Mouse (Mus musculus) brain, embryonic 14.5 days (tissue): ENCODE results near the gene Tmem51. TPM values are rescaled to one million over a fixed set of nuclear protein-coding genes. Genes with fewer than 3 reads are reported as not detected.

Experiments
- DNase-seq: peaks from one replicate; pipeline ENCODE4 v3.0.0-alpha.2; 2011; ENCODE audit warnings: low read depth
- CTCF ChIP-seq: fragments of 200-500 bp; IDR thresholded peaks from 2 replicates; pipeline ENCODE4 v1.5.1; 2012; ENCODE audit warnings: inconsistent platforms, mild to moderate bottlenecking, moderate library complexity, borderline replicate concordance; ENCODE audit not compliant: insufficient read depth, insufficient read length; ENCODE audit errors: extremely low read depth
- POLR2A ChIP-seq: fragments of 200-500 bp; IDR thresholded peaks from 2 replicates; pipeline ENCODE4 v1.6.1; 2012; ENCODE audit warnings: mild to moderate bottlenecking, inconsistent platforms, borderline replicate concordance; ENCODE audit not compliant: poor library complexity, insufficient read depth, insufficient read length, severe bottlenecking; ENCODE audit errors: extremely low read depth
- polyA plus RNA-seq: library from polyadenylated mRNA; depleted of rRNA; stranded (reverse); fragments of >200 nt; gene quantifications from 2 replicates; pipeline ENCODE4 v1.2.3, GENCODE M21; 2012

The Tmem51 gene
- polyA plus RNA-seq, 1 experiment = 6.1 TPM

DNA sequence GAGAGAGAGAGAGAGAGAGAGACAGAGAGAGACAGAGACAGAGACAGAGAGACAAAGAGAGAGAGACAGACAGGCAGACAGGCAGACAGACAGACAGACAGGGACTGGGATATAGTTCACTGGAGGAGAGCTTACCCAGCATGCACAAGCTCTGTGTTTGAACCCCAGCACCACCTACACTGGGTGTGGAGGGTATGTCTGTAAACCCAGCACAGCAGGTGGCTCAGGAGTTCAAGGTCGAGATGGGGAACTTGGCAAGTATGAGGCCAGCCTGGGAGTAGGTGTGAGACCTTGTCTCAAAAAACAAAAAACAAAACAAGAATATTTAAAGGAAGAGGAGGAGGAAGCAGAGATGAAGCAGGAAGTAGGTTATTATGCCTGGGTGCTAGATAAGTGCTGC, 7.2 kb downstream of the Tmem51 start:
- no peak for TF ChIP-seq CTCF
- no peak for TF ChIP-seq POLR2A
- DNase-seq = no peak

DNA sequence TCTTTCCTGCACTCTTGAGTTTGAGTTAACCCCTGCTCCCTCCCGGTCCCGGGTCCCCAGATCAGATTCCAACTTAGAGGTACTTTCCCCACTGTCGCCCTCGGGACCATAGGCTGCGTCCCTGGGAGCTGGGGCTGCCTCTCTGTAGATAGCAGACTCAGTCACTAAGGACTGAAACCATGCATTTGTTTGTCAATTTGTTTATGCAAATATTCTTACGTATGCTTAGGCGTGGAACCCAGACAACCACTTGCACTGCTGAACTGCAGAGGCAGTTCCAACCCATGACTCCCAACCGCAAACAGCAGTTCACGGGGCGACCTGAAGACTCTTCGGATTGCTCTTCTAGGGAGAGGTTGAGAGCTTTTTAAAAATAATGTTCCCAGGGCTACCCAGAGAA, 8.2 kb downstream of the Tmem51 start:
- TF ChIP-seq POLR2A (no peak), CTCF (no peak)
- DNase-seq = no peak

DNA sequence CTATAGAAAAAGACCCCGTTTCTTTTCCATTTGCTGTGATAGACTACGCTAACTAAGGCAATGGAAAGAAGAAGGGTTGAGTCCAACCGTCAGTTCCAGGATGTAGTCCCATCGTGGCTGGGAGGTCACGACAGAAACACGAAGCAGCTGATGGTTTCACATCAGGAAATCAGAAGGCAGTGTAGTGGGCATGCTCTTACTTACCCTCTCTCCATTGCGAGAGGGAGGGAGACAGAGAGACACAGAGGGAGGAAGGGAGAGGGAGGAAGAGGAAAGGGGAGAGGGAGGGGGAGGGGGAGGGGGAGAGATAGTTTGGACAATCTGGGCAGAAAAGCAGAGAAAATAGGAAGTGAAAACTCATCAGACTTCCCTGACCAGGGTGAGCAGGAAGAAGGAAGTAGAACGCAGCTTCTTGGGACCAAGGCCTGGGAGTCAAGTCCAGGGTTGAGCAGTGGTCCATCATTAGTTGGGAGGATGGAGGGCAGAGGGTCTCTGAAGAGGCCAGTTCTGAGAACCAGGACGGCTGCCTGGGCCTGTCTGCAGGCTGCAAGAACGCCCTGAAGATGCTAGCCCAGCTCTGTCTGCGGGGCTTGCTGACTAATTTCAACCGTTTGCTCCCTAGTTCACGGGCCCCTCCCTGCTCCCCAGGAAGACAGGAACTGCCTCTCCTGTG, 9.9 kb downstream of the Tmem51 start:
- TF ChIP-seq POLR2A (no peak), CTCF (no peak)

DNA sequence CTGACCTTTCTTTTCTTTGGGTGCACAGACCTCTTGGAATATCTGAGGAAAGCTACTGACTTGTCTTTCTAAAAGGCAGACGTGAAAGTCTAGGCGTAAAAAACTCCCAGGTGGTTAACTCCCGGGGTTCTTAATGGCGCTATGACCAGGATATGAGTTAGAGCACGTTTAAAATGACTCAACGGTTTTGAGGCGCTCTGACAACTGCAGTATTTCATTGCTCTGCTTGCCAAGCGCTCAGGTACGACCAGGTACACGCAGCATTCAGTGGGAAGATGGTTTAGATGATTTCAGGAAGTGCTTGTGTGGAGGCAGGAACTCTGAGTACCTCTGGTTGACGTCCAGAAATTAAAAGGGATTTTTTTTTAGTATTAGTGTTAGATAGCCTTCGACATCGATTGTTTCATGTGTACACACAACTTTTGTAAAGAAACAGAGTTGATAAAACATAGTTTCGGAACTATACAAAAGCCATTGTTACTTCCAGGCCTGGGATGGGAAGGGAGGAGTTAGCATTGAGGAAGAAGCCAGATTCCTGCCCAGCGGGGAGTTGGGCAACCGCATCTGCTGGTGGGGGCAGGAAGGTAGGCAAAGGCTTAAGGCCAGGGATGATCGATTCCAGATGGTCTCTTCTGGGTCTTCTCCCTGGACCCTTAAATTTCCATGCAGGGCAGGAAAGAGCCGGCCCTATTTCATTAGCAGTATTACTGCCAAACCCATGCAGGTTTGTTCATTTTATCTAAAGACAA, 12.7 kb downstream of the Tmem51 start:
- no peak for DNase-seq
- TF ChIP-seq CTCF = no peak
- TF ChIP-seq POLR2A = no peak

More for the DNA sequence above, 9.9 kb downstream of the Tmem51 start:
- no peak for DNase-seq

DNA sequence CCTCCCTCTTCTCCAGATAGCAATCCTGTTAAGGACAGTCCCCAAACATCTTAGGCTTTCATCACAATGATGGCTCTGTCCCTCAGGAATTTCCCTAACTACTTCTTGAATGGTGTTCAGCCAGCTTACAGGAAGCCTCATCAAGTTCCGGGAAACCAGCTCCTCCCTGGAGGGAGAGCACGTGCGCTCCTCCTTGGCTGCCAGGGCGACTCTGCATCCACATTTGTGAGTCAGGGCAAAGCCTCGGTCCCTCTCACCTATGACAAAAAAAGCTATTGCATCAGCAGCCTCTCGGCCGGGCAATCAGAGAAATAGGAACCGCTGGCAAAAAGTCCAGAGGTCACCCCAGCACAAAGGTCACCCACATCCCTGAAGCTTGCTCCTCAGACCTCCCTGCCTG, 13.3 kb downstream of the Tmem51 start:
- TF ChIP-seq POLR2A = no peak
- no peak for DNase-seq

DNA sequence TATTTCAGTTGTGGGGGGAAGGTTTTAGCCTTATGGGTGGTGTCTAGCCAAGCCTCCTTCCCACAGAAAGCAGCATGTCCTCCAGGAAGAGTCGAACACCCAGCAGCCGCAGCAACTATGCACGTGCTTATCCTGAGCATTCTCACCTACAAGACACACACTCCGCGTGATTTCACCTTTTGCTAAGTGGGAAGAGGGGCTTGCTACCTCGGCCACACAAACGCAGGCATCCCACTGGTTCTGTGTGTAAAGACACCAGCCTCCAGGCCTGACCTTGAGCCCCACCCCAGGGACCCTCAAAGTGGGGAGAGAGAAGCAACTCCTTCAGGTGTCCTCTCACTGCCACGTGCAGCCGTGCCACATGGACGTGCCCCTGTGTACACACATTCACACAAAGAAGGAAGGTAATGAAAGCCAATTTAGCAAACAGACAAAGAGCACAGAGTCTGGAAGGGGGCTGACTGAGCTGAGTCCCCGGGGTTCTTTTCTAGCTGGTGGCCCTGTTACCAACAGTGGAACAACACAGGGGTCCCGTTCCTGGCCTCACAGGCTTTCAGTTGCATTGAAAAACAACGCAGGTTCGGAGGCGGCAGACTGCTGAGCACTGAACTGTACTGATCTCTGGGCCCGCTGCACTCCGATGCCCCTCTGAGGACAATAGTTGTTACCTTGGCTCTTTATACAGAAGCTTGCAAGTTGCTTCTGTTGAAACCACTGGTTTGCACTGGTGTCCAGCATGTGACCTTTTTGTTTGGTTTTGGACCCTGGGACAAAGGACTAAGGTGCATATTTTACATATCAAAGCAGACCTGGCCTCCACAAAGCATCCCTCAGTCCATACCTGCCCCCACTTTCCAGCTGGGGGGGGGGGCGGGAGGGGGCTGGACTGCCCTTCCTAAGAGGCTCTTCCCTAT, 14.9 kb downstream of the Tmem51 start:
- DNase-seq = peak; percentile 19
- TF ChIP-seq POLR2A (no peak), CTCF (no peak)

DNA sequence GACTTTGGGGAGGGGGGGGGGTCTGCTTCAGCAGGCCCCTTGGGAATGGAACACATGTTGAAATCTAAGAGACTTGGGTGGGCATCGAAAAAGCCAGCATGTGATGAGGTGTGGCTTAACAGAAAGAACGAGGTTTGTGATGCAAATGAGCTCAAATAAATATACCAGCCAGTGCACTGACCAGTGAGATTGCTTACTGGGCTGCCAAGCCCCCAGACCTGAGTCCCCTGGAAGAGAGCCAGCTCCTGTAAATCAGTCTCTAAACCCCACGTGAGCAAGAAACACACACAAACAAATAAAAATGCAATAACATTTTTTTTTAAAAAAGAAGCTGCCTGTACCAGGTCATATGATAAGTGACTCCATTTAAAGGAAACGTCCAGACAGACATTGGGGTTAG, 17.5 kb downstream of the Tmem51 start:
- peak; percentile 33 for DNase-seq
- no peak for TF ChIP-seq CTCF
- no peak for TF ChIP-seq POLR2A

DNA sequence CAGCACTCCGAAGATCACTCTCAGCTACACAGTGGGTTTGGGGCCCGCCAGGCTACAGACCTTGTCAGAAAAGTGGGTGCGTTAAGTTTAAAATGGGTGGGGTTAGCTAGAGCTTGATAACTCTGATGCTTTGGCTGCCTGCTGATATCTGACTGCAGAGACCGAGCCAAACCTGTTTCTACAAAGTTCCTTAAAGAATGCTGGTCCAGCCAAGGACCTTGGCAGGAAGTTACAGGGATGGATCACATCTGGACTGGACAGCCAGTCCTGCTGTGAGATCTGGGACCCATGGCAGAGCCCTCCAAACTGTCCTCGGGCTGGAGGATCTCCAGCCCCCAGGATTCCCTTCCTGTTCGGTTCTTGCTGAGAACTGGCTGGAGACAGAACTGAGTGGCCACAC, 18.3 kb downstream of the Tmem51 start:
- TF ChIP-seq CTCF (no peak), POLR2A (no peak)
- no peak for DNase-seq

DNA sequence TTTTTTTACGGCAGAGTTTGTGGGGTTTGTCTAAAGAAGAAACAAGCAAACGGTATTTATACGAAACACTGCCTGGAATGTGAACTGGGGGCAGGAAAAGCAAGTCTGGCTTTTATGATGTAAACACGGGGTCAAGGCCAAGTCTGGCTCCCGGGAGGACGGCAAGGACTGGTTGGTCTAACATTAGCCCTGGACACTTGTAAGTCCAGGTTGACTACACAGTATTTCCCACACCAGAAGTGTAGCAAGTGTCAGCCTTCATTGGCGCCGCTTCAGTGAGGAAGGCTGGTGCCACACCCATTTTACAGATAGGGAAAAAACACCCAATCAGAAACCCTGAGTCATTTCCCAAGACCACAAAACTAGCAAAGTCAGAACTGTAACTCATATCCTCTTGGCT, 18.8 kb downstream of the Tmem51 start:
- TF ChIP-seq POLR2A (no peak), CTCF (no peak)
- DNase-seq = no peak

DNA sequence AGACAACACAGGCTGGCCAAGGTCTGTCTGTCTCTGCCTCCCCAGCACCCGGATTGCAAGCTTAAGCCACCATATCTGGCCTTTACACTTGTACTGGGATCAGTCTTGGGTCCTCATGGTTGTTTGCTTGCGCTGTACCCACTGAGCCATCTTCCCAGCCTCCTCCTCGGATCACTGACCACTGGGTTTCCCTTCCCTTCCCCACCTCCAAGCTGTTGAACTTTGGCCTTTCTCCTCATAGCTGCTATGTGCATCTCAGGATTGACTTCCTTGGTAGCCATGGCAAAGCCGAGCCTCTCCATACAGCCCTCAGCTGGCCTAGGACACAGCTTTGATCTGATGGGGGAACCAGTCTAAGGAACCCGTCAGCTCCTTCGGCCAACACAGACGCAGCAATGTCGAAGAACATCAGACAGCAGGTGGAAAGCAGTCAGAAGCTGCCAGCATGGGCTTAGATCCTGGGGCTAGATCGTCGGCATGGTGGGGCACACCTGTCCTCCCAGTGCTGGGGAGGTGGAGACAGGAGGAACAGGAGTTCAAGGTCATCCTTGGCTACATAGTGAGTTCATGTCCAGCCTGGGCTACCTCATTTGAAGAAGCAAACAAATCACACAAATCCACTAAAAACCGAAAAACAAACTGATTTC, 19.4 kb downstream of the Tmem51 start:
- DNase-seq = no peak
- no peak for TF ChIP-seq POLR2A

DNA sequence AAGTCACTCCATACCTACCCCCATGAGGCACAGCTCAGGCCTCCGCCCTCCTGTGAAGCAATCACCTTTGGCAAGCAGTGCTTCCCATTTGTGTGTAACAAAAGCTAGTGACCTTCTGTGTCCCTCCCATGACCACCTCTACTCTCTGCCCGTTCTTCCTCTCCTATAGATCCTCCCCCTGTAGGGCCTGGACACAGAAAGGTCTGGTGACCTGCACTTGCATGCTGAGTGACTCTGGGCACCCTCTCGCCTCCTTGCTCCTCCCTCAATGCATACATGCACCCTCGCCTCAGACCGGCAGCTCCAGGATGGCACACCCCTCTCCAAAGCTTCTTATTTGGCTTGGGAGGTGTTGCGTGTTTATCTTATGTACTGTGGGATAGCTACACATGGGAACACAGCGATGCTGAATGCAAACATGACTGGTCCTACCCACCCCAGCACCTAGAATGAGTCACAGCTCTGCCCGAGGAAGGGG, 21.0 kb downstream of the Tmem51 start:
- no peak for DNase-seq
- TF ChIP-seq CTCF (no peak), POLR2A (no peak)
